Mouse (Mus musculus) megakaryocyte, embryonic 14.5 days (primary cell): Measurements from ENCODE around the gene Ccl28. TPM values are rescaled to one million over a fixed set of nuclear protein-coding genes. Genes with fewer than 3 reads are reported as not detected.

Experiments
- H3K27me3 ChIP-seq: replicated peaks from 2 replicates; pipeline ENCODE3; 2012; ENCODE audit warnings: inconsistent platforms
- H3K36me3 ChIP-seq: replicated peaks from 2 replicates; pipeline ENCODE3; 2012; ENCODE audit warnings: low read length, inconsistent platforms, mixed read lengths
- H3K4me1 ChIP-seq: 2 replicates; pipeline ENCODE4 v1.6.1; 2012; ENCODE audit warnings: inconsistent platforms
- H3K4me3 ChIP-seq: replicated peaks from 2 replicates; pipeline ENCODE3; 2012; ENCODE audit warnings: moderate library complexity, mild to moderate bottlenecking, inconsistent platforms
- H3K9me3 ChIP-seq: 2 replicates; pipeline ENCODE4 v1.6.1; 2012; ENCODE audit warnings: inconsistent platforms
- FLI1 ChIP-seq: IDR thresholded peaks from 2 replicates; pipeline ENCODE4 v1.6.1; 2012; ENCODE audit warnings: low read length, inconsistent platforms, mixed read lengths
- GATA1 ChIP-seq: IDR thresholded peaks from 3 replicates; pipeline ENCODE4 v1.6.1; 2012; ENCODE audit warnings: mixed read lengths, low read length, inconsistent platforms, borderline replicate concordance
- polyA plus RNA-seq: library from polyadenylated mRNA; stranded (reverse); fragments of >175 nt; gene quantifications from 2 replicates; pipeline ENCODE4 v1.2.3, GENCODE M21; 2012; ENCODE audit warnings: low replicate concordance; ENCODE audit not compliant: insufficient read depth

Gene Ccl28
- polyA plus RNA-seq, 1 experiment: not detected

- H3K27me3 ChIP-seq: peaks cover 5% of the 10 kb centered on the region
- H3K36me3 ChIP-seq: no peaks in the 10 kb centered on the region
- H3K9me3 ChIP-seq: no peaks in the 10 kb centered on the region
- TF ChIP-seq GATA1 (no peak), FLI1 (no peak)
- 0 out of 2 replicates have a peak, but pooled peaks cover 7% of the 10 kb centered on the region for H3K4me1 ChIP-seq
- H3K4me3 ChIP-seq: peak overlapping the region; percentile 92
Observed at GRCm38 (mm10) chr13:119631482-119632155, 8.0 kb downstream of the Ccl28 start.

GRCm38 (mm10) chr13:119632156-119632548 is 8.5 kb downstream of the Ccl28 start:
- TF ChIP-seq GATA1 (no peak), FLI1 (no peak)
- Histone ChIP-seq H3K9me3 (no peaks in the 10 kb centered on the region), H3K4me3 (peak overlapping the region; percentile 92), H3K36me3 (no peaks in the 10 kb centered on the region), H3K4me1 (0 out of 2 replicates have a peak, but pooled peaks cover 5% of the 10 kb centered on the region), H3K27me3 (peaks cover 3% of the 10 kb centered on the region)

- TF ChIP-seq GATA1: no peak
- TF ChIP-seq FLI1: no peak
- H3K4me3 ChIP-seq: no peak overlapping the region
- H3K27me3 ChIP-seq: peaks cover 3% of the 10 kb centered on the region
- H3K4me1 ChIP-seq: peaks cover 16% of the 10 kb centered on the region
- no peaks in the 10 kb centered on the region for H3K9me3 ChIP-seq
- H3K36me3 ChIP-seq: no peaks in the 10 kb centered on the region
Observed at GRCm38 (mm10) chr13:119635496-119635895, 11.9 kb downstream of the Ccl28 start.

GRCm38 (mm10) chr13:119637837-119638236 is 14.2 kb downstream of the Ccl28 start:
- Histone ChIP-seq H3K36me3 (no peaks in the 10 kb centered on the region), H3K9me3 (no peaks in the 10 kb centered on the region), H3K27me3 (peaks cover 3% of the 10 kb centered on the region), H3K4me1 (peaks cover 29% of the 10 kb centered on the region), H3K4me3 (no peak overlapping the region)
- TF ChIP-seq GATA1: no peak
- no peak for TF ChIP-seq FLI1

GRCm38 (mm10) chr13:119638449-119638848 is 14.8 kb downstream of the Ccl28 start:
- Histone ChIP-seq H3K4me3 (no peak overlapping the region), H3K27me3 (peaks cover 3% of the 10 kb centered on the region), H3K4me1 (peaks cover 29% of the 10 kb centered on the region), H3K9me3 (no peaks in the 10 kb centered on the region; the same call in 1 of the 2 replicates), H3K36me3 (no peaks in the 10 kb centered on the region)
- TF ChIP-seq GATA1: no peak
- TF ChIP-seq FLI1: no peak

GRCm38 (mm10) chr13:119639302-119639701 is 15.7 kb downstream of the Ccl28 start:
- TF ChIP-seq FLI1 (no peak), GATA1 (no peak)
- Histone ChIP-seq H3K36me3 (no peaks in the 10 kb centered on the region), H3K9me3 (no peaks in the 10 kb centered on the region; the same call in 1 of the 2 replicates), H3K4me1 (peaks cover 29% of the 10 kb centered on the region), H3K4me3 (peak overlapping the region; percentile 18), H3K27me3 (peaks cover 3% of the 10 kb centered on the region)

GRCm38 (mm10) chr13:119640504-119640903 is 16.9 kb downstream of the Ccl28 start:
- Histone ChIP-seq H3K36me3 (no peaks in the 10 kb centered on the region), H3K4me3 (no peak overlapping the region), H3K9me3 (no peaks in the 10 kb centered on the region; the same call in 1 of the 2 replicates), H3K4me1 (peaks cover 29% of the 10 kb centered on the region), H3K27me3 (peaks cover 2% of the 10 kb centered on the region)
- TF ChIP-seq FLI1 (no peak), GATA1 (no peak)

GRCm38 (mm10) chr13:119641145-119641544 is 17.5 kb downstream of the Ccl28 start:
- Histone ChIP-seq H3K4me3 (no peak overlapping the region), H3K27me3 (no peaks in the 10 kb centered on the region), H3K4me1 (peaks cover 29% of the 10 kb centered on the region), H3K9me3 (no peaks in the 10 kb centered on the region; the same call in 1 of the 2 replicates), H3K36me3 (no peaks in the 10 kb centered on the region)
- TF ChIP-seq GATA1: no peak
- no peak for TF ChIP-seq FLI1

GRCm38 (mm10) chr13:119644769-119645168 is 21.1 kb downstream of the Ccl28 start:
- Histone ChIP-seq H3K4me1 (peaks cover 36% of the 10 kb centered on the region), H3K36me3 (no peaks in the 10 kb centered on the region), H3K27me3 (no peaks in the 10 kb centered on the region), H3K4me3 (no peak overlapping the region), H3K9me3 (no peaks in the 10 kb centered on the region; the same call in 1 of the 2 replicates)
- TF ChIP-seq GATA1 (no peak), FLI1 (no peak)

- H3K4me3 ChIP-seq: no peak overlapping the region
- TF ChIP-seq FLI1: no peak
- TF ChIP-seq GATA1: no peak
- no peaks in the 10 kb centered on the region; the same call in 1 of the 2 replicates for H3K9me3 ChIP-seq
- no peaks in the 10 kb centered on the region for H3K36me3 ChIP-seq
- no peaks in the 10 kb centered on the region for H3K27me3 ChIP-seq
- H3K4me1 ChIP-seq: peaks cover 26% of the 10 kb centered on the region
Observed at GRCm38 (mm10) chr13:119646511-119646910, 22.9 kb downstream of the Ccl28 start.
